Mouse (Mus musculus) embryo, embryonic 9.5 days (tissue): ENCODE data around the gene Zfp14.

Source experiments
- DNase-seq: peaks from one replicate; pipeline ENCODE4 v3.0.0-alpha.2; 2017; ENCODE audit errors: extremely low spot score

Gene Zfp14

GRCm38 (mm10) chr7:30050882-30051548 is at the start of gene Zfp14:
Zfp14 (minus strand) TSS chr7:30051380.
- DNase-seq = peak; percentile 90

DNA sequence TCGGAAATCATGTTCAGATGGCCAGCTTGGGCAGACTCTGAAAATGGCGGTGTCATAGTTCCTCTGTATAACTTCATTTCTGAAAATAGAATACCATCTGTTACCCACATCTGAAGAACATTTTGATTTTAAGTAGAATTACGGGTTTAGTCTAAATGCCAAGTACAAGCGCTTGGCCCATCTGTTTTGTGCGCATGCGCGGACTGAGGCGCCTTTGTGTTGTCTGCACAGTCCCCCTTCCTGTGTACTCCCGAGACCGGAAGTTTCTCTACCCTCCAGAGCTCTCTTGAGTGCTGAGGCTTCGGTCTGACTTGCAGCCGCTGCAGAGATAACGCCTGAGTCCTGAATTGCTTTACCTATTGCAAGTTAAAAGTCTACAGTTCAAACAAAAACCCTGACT is 48.1 kb upstream of the Zfp14 start:
- no peak for DNase-seq

DNA sequence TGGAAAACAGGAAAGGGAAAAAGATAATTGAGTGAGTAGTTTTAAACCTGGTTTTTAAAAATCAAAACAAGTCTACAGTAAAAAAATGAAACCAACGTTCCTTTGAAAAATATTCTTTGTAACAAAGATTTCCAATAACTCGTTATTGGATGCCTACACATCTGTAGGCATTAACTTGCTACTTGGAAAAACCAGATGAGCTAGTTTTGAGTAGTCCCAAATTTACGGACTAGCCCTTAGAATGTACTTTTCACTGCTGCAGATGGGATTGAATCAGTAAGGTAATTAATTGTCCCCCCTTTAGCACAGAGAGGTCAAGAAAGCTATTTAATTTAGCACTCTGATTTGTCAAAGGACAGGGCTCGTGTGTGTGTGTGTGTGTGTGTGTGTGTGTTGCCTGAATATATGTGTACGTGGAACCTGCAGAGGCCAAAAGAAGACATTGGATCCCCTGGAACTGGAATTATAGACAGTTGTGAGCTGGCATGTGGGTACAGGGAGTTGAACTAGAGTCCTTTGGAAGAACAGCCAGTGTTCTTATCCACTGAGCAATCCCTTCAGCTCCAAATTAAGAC is 44.5 kb upstream of the Zfp14 start:
- peak; percentile 38 for DNase-seq

GRCm38 (mm10) chr7:30094646-30095429 is 43.7 kb upstream of the Zfp14 start, which contains the start of gene Zfp260:
Zfp260 (plus strand) TSS chr7:30094777.
- peak; percentile 92 for DNase-seq

DNA sequence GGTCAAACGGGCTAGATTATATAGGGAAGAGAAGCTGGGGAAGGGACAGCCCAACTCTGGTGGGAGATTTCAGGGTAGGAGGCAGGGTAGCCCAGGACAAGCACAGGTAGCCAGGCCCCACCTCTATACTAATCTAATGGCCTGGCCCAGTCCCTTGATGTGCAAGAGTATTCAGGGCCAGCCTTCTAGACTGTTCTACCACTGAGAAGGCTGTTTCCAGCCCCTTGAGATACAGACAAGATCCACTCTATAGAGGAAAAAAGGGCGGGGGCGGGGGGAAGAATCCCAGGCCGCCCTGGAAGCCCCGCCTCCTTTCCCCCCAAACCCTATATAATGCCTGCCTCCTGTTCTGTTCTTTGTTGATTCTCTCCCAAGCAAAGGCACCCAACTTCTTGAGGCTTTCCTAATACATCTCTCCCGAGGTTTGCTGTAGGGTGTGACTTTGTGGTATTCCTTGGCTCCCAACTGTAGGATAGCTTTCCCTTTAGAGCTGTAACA is 42.8 kb upstream of the Zfp14 start:
- no peak for DNase-seq

DNA sequence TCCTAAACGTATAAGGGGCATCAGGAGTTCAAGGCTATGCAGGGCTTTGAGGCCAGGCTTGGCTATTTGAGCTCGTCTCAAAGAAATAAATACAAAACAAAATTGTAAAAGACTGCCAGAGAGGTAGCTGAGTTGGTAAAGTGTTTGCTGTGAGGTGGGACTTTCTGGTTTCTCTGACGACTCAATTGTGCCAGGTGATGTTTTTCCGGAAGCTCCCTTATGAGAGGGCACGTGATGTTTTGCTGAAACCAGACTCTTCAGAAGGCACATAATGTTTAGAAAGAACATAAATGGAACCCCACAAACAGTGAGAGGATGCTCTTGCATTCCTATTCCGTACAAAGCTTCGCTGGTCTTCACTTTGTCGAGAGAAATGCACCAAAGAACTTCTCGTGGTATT is 41.5 kb upstream of the Zfp14 start:
- no peak for DNase-seq

GRCm38 (mm10) chr7:30090970-30091585 is 39.9 kb upstream of the Zfp14 start:
- DNase-seq = peak; percentile 40

- peak; percentile 99 for DNase-seq
Measured at GRCm38 (mm10) chr7:30090092-30090969, 39.2 kb upstream of the Zfp14 start, which contains the start of the genes Gm26920 and Zfp566. Gm26920 (minus strand) TSS chr7:30090410. Zfp566 (minus strand) TSS chr7:30090527.

GRCm38 (mm10) chr7:30089405-30089804 is 38.2 kb upstream of the Zfp14 start:
- DNase-seq = peak; percentile 10

- DNase-seq = no peak
Measured at GRCm38 (mm10) chr7:30086524-30086923, 35.3 kb upstream of the Zfp14 start.

- peak; percentile 86 for DNase-seq
Measured at GRCm38 (mm10) chr7:30072146-30073028, 21.2 kb upstream of the Zfp14 start, which contains the start of gene Zfp82. Zfp82 (minus strand) TSS chr7:30072900.

DNA sequence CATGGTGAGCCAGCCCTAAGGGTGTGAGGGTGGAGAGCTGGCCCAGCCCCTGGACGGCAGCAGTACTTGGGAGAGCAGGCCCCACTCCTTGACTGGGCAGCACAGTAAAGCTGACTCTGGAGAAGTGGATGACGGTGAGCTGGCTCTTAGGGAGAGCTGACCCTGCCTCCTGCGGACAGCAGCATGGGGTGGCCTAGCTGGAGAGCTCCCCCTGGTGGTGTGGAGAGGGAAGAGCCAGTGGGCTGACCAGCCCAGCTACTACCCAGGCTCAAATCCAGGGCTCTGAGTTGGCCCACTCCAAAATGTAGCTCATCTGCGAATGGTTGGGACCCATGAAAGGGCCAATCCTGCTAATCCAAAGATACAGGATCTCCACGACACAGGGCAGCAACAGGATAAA is 13.4 kb upstream of the Zfp14 start:
- no peak for DNase-seq

GRCm38 (mm10) chr7:30062478-30062877 is 11.3 kb upstream of the Zfp14 start:
- no peak for DNase-seq

GRCm38 (mm10) chr7:30060341-30060740 is 9.2 kb upstream of the Zfp14 start:
- DNase-seq = no peak

DNA sequence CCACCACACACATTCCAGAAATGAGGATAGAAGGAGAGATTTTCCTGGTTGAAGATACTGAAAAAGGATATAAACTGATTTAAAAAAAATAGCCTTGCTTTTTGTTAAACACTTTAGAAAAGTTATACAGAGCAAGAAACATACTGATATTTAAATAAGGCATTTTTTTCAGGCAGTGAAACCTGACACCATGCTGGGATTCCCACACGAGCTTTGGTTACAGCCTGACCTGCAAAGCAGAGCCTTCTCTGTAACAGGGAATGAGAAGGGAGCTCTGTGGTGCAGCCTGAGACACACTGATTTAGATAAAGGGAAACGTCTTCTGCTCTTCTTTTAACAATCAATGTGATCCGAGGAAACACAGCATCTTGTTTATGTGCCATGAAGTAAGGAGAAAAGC is 2.4 kb upstream of the Zfp14 start:
- DNase-seq = peak; percentile 24

DNA sequence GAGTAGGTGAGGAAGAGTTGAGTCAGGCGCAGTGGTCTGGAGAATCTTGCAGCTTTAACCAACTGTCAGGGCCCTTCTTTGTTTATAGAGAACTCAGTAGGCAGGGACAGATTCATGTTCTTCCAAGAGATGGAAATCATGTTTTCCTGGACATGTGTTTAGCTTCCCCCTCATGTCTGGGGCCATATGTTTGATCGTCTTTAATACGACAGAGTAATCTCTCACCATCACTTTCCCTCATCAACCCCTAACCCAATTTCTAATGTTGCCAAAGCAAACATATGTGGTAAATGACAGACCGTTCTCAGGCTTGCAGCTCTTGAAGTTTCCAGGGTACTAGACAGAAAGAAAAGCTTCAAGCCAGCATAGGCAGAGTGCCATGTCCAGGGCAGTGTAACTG is 3.1 kb downstream of the Zfp14 start:
- no peak for DNase-seq

- no peak for DNase-seq
Measured at GRCm38 (mm10) chr7:30044354-30044753, 6.8 kb downstream of the Zfp14 start.

GRCm38 (mm10) chr7:30034331-30034730 is 16.8 kb downstream of the Zfp14 start:
- DNase-seq = no peak

DNA sequence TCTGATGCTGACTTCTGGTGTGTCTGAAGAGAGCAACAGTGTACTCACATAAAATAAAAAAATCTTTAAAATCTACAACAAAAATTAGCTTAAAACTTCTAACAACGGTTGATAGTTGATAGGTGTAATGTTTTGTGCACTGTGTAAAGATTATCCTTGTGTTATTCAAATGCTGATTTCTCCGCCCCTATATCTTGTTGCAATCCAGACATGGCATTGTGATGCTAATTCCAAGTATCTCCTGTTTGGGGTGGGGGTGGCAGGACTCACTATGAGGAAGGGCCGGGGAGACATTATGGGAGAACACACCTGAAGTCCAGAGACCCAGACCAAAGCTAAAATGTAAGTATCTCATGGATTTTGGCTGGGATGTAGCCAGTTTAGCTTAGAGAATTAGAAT is 19.8 kb downstream of the Zfp14 start:
- no peak for DNase-seq

DNA sequence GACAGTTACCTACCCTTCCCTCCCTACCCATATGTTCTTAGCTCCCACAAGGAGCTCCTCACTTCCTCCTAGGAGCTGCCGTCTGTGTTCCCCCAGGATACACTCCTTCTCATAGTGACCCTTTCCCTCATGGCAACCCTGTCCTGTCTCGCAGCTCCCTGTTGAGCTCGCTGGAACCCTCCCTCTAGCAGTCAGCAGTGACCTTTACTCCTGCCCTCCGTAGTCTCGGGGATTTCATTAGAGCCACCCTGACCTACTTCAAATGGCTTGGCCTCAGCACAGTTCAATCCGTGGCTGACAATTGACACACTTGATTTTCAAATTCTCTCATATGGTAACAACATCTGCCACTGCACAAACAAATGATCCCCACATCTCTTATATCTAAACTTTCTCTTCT is 20.5 kb downstream of the Zfp14 start:
- no peak for DNase-seq
